ENCODE assay signal across 8 mouse cellular contexts in genomic region chr11:94129261-94130059, GRCm38 (mm10).
DNase-seq lines count a peak whose midpoint lies in the region; ATAC-seq lines count a peak whose summit lies in the region.

No protein-coding gene starts in this region.

- H3K9ac ChIP-seq in forebrain, embryonic 14.5 days (ENCODE audit: low read length), result no peak overlapping the region
- 0 out of 2 replicates have a peak overlapping the region, but pooled peaks have one; percentile 17 for H3K9ac ChIP-seq in midbrain, embryonic 13.5 days (replicated peaks)

- no peak overlapping the region for H3K4me2 ChIP-seq in forebrain, embryonic 14.5 days (ENCODE audit: low read length)
- H3K4me2 ChIP-seq in midbrain, embryonic 13.5 days (replicated peaks), result no peak overlapping the region

- 63% methylated on average over 12 of the region's 12 CpGs for WGBS in forebrain, embryonic 14.5 days
- WGBS in midbrain, embryonic 13.5 days, result 64% methylated on average over 12 of the region's 12 CpGs

- H3K27ac ChIP-seq in forebrain, embryonic 14.5 days (ENCODE audit: low read depth, low read length), result no peak overlapping the region
- H3K27ac ChIP-seq in midbrain, embryonic 13.5 days, result no peak overlapping the region

- no peaks in the 10 kb centered on the region for H3K9me3 ChIP-seq in forebrain, embryonic 14.5 days (replicated peaks; ENCODE audit: control insufficient read depth, low read length)
- H3K9me3 ChIP-seq in midbrain, embryonic 13.5 days, result no peaks in the 10 kb centered on the region

- ATAC-seq in forebrain, embryonic 14.5 days, result peak; percentile 45; the same call in 1 of the 2 replicates
- peak; percentile 38; the same call in 1 of the 2 replicates for ATAC-seq in midbrain, embryonic 13.5 days

- DNase-seq in urinary bladder, postnatal 14 days (ENCODE audit: low spot score), result peak; percentile 57
- DNase-seq in urinary bladder, adult 18-20 months (ENCODE audit: low spot score in 2 of 2), result no peak
- DNase-seq in c-Kit-positive CD71-positive TER-119-positive erythroid progenitor cells, embryonic 14.5 days (ENCODE audit: low spot score), result peak; percentile 60
- peak; percentile 90 for DNase-seq in forebrain, embryonic 14.5 days (ENCODE audit: low spot score)
- DNase-seq in heart, postnatal 4 days, result peak; percentile 74
- peak; percentile 53 to 74 for DNase-seq in left cerebral cortex, adult 9 months (ENCODE audit: low spot score in 2 of 2)
- peak; percentile 45 to 49 for DNase-seq in spleen, postnatal 4 days (ENCODE audit: low spot score in 2 of 2)

- H3K36me3 ChIP-seq in forebrain, embryonic 14.5 days (ENCODE audit: control insufficient read depth, insufficient read depth, low read length), result peaks cover 27% of the 10 kb centered on the region
- peaks cover 20% of the 10 kb centered on the region for H3K36me3 ChIP-seq in midbrain, embryonic 13.5 days

- no peak overlapping the region for H3K4me3 ChIP-seq in forebrain, embryonic 14.5 days (ENCODE audit: low read depth, low read length)
- no peak overlapping the region for H3K4me3 ChIP-seq in midbrain, embryonic 13.5 days (replicated peaks)

- no peaks in the 10 kb centered on the region for H3K27me3 ChIP-seq in forebrain, embryonic 14.5 days (replicated peaks; ENCODE audit: control insufficient read depth, insufficient read depth, low read length)
- H3K27me3 ChIP-seq in midbrain, embryonic 13.5 days, result no peaks in the 10 kb centered on the region

- peaks cover 17% of the 10 kb centered on the region; the same call in 1 of the 2 replicates for H3K4me1 ChIP-seq in forebrain, embryonic 14.5 days (ENCODE audit: control insufficient read depth, insufficient read depth, low read length)
- peaks cover 25% of the 10 kb centered on the region for H3K4me1 ChIP-seq in midbrain, embryonic 13.5 days (replicated peaks)

Comparison
In these comparisons a context has a peak if more than half of its experiments do, and no peak if none do; other contexts are left out.
1. DNase-seq: peak in urinary bladder, postnatal 14 days (single experiment), c-Kit-positive CD71-positive TER-119-positive erythroid progenitor cells, embryonic 14.5 days (single experiment), forebrain, embryonic 14.5 days (single experiment), heart, postnatal 4 days (single experiment), left cerebral cortex, adult 9 months (2 of 2) and spleen, postnatal 4 days (2 of 2); none in urinary bladder, adult 18-20 months (0 of 2).